Mouse (Mus musculus) Patski (cell line): ENCODE results near the gene Adgrl3. TPM values are rescaled to one million over a fixed set of nuclear protein-coding genes. Genes with fewer than 3 reads are reported as not detected.

ENCODE experiments used
- ATAC-seq: fragments of 100-300 bp; one replicate; pipeline ENCODE4 v1.8.0; 2021
- CTCF ChIA-PET: fragments of 350-600 bp; sonication (Branson Sonifier 250); formaldehyde crosslinking; loops from one replicate; lab custom pipeline; 2022; ENCODE audit warnings: inconsistent platforms; lab: Charles Lee
- POLR2A ChIA-PET: fragments of 350-600 bp; sonication (Branson Sonifier 250); formaldehyde crosslinking; loops from one replicate; lab custom pipeline; 2022; ENCODE audit warnings: antibody characterized with exemption, inconsistent platforms; lab: Charles Lee
- DNase-seq: peaks from one replicate; pipeline ENCODE4 v3.0.0-alpha.2; 2011; ENCODE audit warnings: low read depth, low spot score
- H3K27me3 ChIP-seq: fragments of 371-371 bp; one replicate; pipeline ENCODE4 v1.5.1; 2021
- CTCF ChIP-seq: fragments of 100-300 bp; IDR thresholded peaks from one replicate; pipeline ENCODE4 v1.5.1; 2021
- in situ Hi-C: fragments of 300-500 bp; cut with MboI; formaldehyde crosslinking; loops from 3 replicates; pipeline ENCODE4 v1.11.1; 2018; ENCODE audit warnings: low pct_unique_long_range_greater_than_20kb, mixed read lengths
- polyA plus RNA-seq: library from polyadenylated mRNA; unstranded; gene quantifications from one replicate; pipeline ENCODE4 v1.2.3, GENCODE M21; 2021

Gene Adgrl3
- polyA plus RNA-seq, 1 experiment from 2014 or later = 0.03 TPM

GRCm38 (mm10) chr5:81602889-81603288 is 583.0 kb downstream of the Adgrl3 start:
- TF ChIP-seq CTCF = no peak
- DNase-seq (no peak), ATAC-seq (no peak)
- in situ Hi-C loops = no loop called here
- peaks cover 19% of the 10 kb centered on the region for H3K27me3 ChIP-seq
- POLR2A ChIA-PET = no interaction called here
- CTCF ChIA-PET = no interaction called here

GRCm38 (mm10) chr5:81605646-81606045 is 585.7 kb downstream of the Adgrl3 start:
- H3K27me3 ChIP-seq = peaks cover 9% of the 10 kb centered on the region
- no peak for ATAC-seq
- POLR2A ChIA-PET = no interaction called here
- in situ Hi-C loops = no loop called here
- TF ChIP-seq CTCF = no peak
- CTCF ChIA-PET = no interaction called here
- DNase-seq = no peak

GRCm38 (mm10) chr5:81610223-81610622 is 590.3 kb downstream of the Adgrl3 start:
- CTCF ChIA-PET = interaction anchor here (1.8 kb wide), 1 partner anchor 12 kb away, joined by 4 read pairs; no protein-coding TSS in a partner anchor
- H3K27me3 ChIP-seq = peaks cover 4% of the 10 kb centered on the region
- in situ Hi-C loops = no loop called here
- DNase-seq (no peak), ATAC-seq (no peak)
- POLR2A ChIA-PET = no interaction called here
- TF ChIP-seq CTCF = no peak

- TF ChIP-seq CTCF = no peak
- peaks cover 10% of the 10 kb centered on the region for H3K27me3 ChIP-seq
- POLR2A ChIA-PET = no interaction called here
- CTCF ChIA-PET = no interaction called here
- in situ Hi-C loops = no loop called here
- ATAC-seq = no peak
- DNase-seq = no peak
These were observed 594.7 kb downstream of the Adgrl3 start for GRCm38 (mm10) chr5:81614674-81615073.

GRCm38 (mm10) chr5:81621106-81621505 is 601.2 kb downstream of the Adgrl3 start:
- in situ Hi-C loops = no loop called here
- no peak for ATAC-seq
- ChIA-PET CTCF (interaction anchor here (1.1 to 2.3 kb wide), 2 partner anchors 10 to 15 kb away, joined by 4 to 10 read pairs; no protein-coding TSS in a partner anchor), POLR2A (interaction anchor here (0.7 kb wide), 1 partner anchor 1135 kb away, joined by 3 read pairs; no protein-coding TSS in a partner anchor)
- TF ChIP-seq CTCF = no peak
- no peak for DNase-seq
- H3K27me3 ChIP-seq = peaks cover 16% of the 10 kb centered on the region

- in situ Hi-C loops = no loop called here
- no peak for TF ChIP-seq CTCF
These were observed 601.8 kb downstream of the Adgrl3 start for GRCm38 (mm10) chr5:81621715-81622114.

GRCm38 (mm10) chr5:81623846-81624245 is 603.9 kb downstream of the Adgrl3 start:
- no peak for TF ChIP-seq CTCF
- no peak for ATAC-seq
- in situ Hi-C loops = no loop called here
- peaks cover 12% of the 10 kb centered on the region for H3K27me3 ChIP-seq
- ChIA-PET CTCF (interaction anchor here (2.0 kb wide), 1 partner anchor 12 kb away, joined by 9 read pairs; no protein-coding TSS in a partner anchor), POLR2A (no interaction called here)
- DNase-seq = no peak

More at GRCm38 (mm10) chr5:81621715-81622114, 601.8 kb downstream of the Adgrl3 start:
- DNase-seq (no peak), ATAC-seq (no peak)
- H3K27me3 ChIP-seq = peaks cover 16% of the 10 kb centered on the region
- ChIA-PET POLR2A (no interaction called here), CTCF (interaction anchor here (1.0 to 2.3 kb wide), 3 partner anchors 10 to 29 kb away, joined by 3 to 10 read pairs (median 4); no protein-coding TSS in a partner anchor)

- DNase-seq (no peak), ATAC-seq (no peak)
- ChIA-PET POLR2A (interaction anchor here (0.7 kb wide), 1 partner anchor 12 kb away, joined by 4 read pairs; no protein-coding TSS in a partner anchor), CTCF (interaction anchor here (1.9 to 3.7 kb wide), 2 partner anchors 12 to 14 kb away, joined by 9 to 10 read pairs; no protein-coding TSS in a partner anchor)
- no peak for TF ChIP-seq CTCF
- in situ Hi-C loops = no loop called here
- peaks cover 3% of the 10 kb centered on the region for H3K27me3 ChIP-seq
These were observed 616.2 kb downstream of the Adgrl3 start for GRCm38 (mm10) chr5:81636169-81636568.

GRCm38 (mm10) chr5:81638422-81638821 is 618.5 kb downstream of the Adgrl3 start:
- peaks cover 6% of the 10 kb centered on the region for H3K27me3 ChIP-seq
- no peak for TF ChIP-seq CTCF
- DNase-seq (no peak), ATAC-seq (no peak)
- in situ Hi-C loops = no loop called here
- ChIA-PET POLR2A (no interaction called here), CTCF (no interaction called here)

GRCm38 (mm10) chr5:81640118-81640517 is 620.2 kb downstream of the Adgrl3 start:
- H3K27me3 ChIP-seq = peaks cover 6% of the 10 kb centered on the region
- ATAC-seq (no peak), DNase-seq (no peak)
- in situ Hi-C loops = no loop called here
- CTCF ChIA-PET = interaction anchor here (1.3 kb wide), 1 partner anchor 10 kb away, joined by 3 read pairs; no protein-coding TSS in a partner anchor
- TF ChIP-seq CTCF = no peak
- POLR2A ChIA-PET = no interaction called here

GRCm38 (mm10) chr5:81645557-81645956 is 625.6 kb downstream of the Adgrl3 start:
- no peak for ATAC-seq
- in situ Hi-C loops = no loop called here
- H3K27me3 ChIP-seq = peaks cover 6% of the 10 kb centered on the region
- ChIA-PET POLR2A (no interaction called here), CTCF (no interaction called here)
- no peak for DNase-seq
- no peak for TF ChIP-seq CTCF
